Mouse (Mus musculus) heart, embryonic 16.5 days (tissue): Measurements from ENCODE around the gene Taf4. TPM values are rescaled to one million over a fixed set of nuclear protein-coding genes. Genes with fewer than 3 reads are reported as not detected.

ENCODE experiments used
- ATAC-seq: fragments of 200-750 bp; cut with Nextera tagmentation; replicated peaks from 2 replicates; pipeline ENCODE4 v1.8.0; 2017; ENCODE audit warnings: moderate number of reproducible peaks; ENCODE audit not compliant: insufficient read depth, low FRiP score; ENCODE audit errors: extremely low read depth
- H3K27ac ChIP-seq: fragments of 300-500 bp; sonication (generic); 2 replicates; pipeline ENCODE4 v1.5.1; 2014; ENCODE audit warnings: mild to moderate bottlenecking, low read length, control low read depth, moderate library complexity
- H3K27me3 ChIP-seq: fragments of 300-500 bp; sonication (generic); 2 replicates; pipeline ENCODE4 v1.6.1; 2014; ENCODE audit warnings: low read length, mixed read lengths; ENCODE audit not compliant: control insufficient read depth, insufficient read depth
- H3K36me3 ChIP-seq: fragments of 300-500 bp; sonication (generic); 2 replicates; pipeline ENCODE4 v1.6.1; 2014; ENCODE audit not compliant: control insufficient read depth, insufficient read depth
- H3K4me1 ChIP-seq: fragments of 300-500 bp; sonication (generic); 2 replicates; pipeline ENCODE4 v1.6.1; 2014; ENCODE audit warnings: low read length, mixed read lengths; ENCODE audit not compliant: control insufficient read depth, insufficient read depth
- H3K4me2 ChIP-seq: fragments of 300-500 bp; sonication (generic); 2 replicates; pipeline ENCODE4 v1.6.1; 2014; ENCODE audit warnings: low read depth, mild to moderate bottlenecking, control low read depth, low read length
- H3K4me3 ChIP-seq: fragments of 300-500 bp; sonication (generic); 2 replicates; pipeline ENCODE4 v1.5.1; 2014; ENCODE audit warnings: mild to moderate bottlenecking, control low read depth, low read length
- H3K9ac ChIP-seq: fragments of 300-500 bp; sonication (generic); 2 replicates; pipeline ENCODE4 v1.6.1; 2014; ENCODE audit warnings: low read length, control low read depth
- H3K9me3 ChIP-seq: fragments of 300-500 bp; sonication (generic); replicated peaks from 2 replicates; pipeline ENCODE4 v1.6.1; 2016; ENCODE audit warnings: low read length; ENCODE audit not compliant: control insufficient read depth
- WGBS: fragments of 180-500 bp; shearing (Covaris S2); extraction: QIAGEN DNeasy Blood & Tissue Kit; methylation state at CpG from one replicate; pipeline ENCODE4 v1.1.7; 2014; 5-methylcytosine and 5-hydroxymethylcytosine counted together
- polyA plus RNA-seq: library from polyadenylated mRNA; unstranded; fragments of >200 nt; fragmentation: Nextera tagmentation; extraction: Ambion mirVana; gene quantifications from 2 replicates; pipeline ENCODE4 v1.2.1, GENCODE M21; 2015

The Taf4 gene
- polyA plus RNA-seq, 1 experiment from 2014 or later: 2.1 TPM

- H3K4me3 ChIP-seq: no peak overlapping the region
Measured at GRCm38 (mm10) chr2:180017632-180018031, 41.2 kb upstream of the Taf4 start.

GRCm38 (mm10) chr2:180013686-180014085 lies 37.2 kb upstream of the Taf4 start:
- Histone ChIP-seq H3K4me3 (no peak overlapping the region), H3K4me2 (no peak overlapping the region), H3K27ac (no peak overlapping the region), H3K27me3 (no peaks in the 10 kb centered on the region), H3K4me1 (no peaks in the 10 kb centered on the region), H3K36me3 (no peaks in the 10 kb centered on the region), H3K9me3 (peaks cover 3% of the 10 kb centered on the region; the same call in 1 of the 2 replicates), H3K9ac (no peak overlapping the region)
- ATAC-seq: no peak
- 88% methylated on average over 7 of the region's 7 CpGs for WGBS

More at GRCm38 (mm10) chr2:180017632-180018031, 41.2 kb upstream of the Taf4 start:
- no peak overlapping the region for H3K9ac ChIP-seq
- H3K27ac ChIP-seq: no peak overlapping the region
- H3K4me1 ChIP-seq: peaks cover 1% of the 10 kb centered on the region; the same call in 1 of the 2 replicates
- no peaks in the 10 kb centered on the region for H3K36me3 ChIP-seq
- H3K4me2 ChIP-seq: no peak overlapping the region
- ATAC-seq: no peak
- 61% methylated on average over 4 of the region's 4 CpGs for WGBS
- no peaks in the 10 kb centered on the region for H3K27me3 ChIP-seq
- H3K9me3 ChIP-seq: no peaks in the 10 kb centered on the region

DNA sequence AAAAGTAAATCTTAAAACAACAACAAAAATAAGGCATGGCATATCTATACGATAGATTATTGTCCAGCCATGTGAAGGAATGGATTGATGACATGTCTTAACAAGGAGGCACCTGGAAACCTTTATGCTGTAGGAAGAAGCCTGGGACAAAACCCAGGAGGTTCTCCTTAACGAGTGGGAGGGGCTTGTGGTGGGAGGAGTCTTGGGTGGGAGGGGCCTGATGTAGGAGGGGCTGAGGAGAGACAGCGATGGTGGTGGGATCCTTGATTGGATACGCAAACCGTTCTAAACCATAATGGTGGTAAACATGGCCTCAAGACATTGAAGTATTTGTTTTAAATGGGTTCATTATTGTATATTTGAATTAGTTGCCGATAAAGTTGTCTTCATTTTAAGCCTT lies 34.9 kb upstream of the Taf4 start:
- Histone ChIP-seq H3K4me2 (no peak overlapping the region), H3K36me3 (no peaks in the 10 kb centered on the region), H3K27me3 (no peaks in the 10 kb centered on the region), H3K4me3 (no peak overlapping the region), H3K9me3 (peaks cover 3% of the 10 kb centered on the region; the same call in 1 of the 2 replicates), H3K9ac (no peak overlapping the region), H3K4me1 (no peaks in the 10 kb centered on the region), H3K27ac (no peak overlapping the region)
- no peak for ATAC-seq
- WGBS: 84% methylated on average over 6 of the region's 6 CpGs

DNA sequence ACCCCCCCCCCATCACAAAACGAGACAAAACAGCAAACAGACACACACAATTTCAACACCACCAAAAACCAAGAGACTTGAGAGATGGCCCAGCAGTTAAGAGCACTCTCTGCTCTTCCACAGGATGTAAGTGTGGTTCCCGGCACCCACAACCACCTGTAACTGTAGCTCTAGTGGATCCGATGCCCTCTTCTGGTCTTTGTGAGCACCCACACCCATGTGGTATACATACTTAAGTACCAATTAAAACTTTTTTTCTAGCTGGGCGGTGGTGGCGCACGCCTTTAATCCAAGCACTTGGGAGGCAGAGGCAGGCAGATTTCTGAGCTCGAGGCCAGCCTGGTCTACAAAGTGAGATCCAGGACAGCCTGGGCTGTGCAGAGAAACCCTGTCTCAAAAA lies 34.2 kb upstream of the Taf4 start:
- Histone ChIP-seq H3K36me3 (no peaks in the 10 kb centered on the region), H3K9me3 (peaks cover 3% of the 10 kb centered on the region; the same call in 1 of the 2 replicates), H3K27me3 (no peaks in the 10 kb centered on the region), H3K4me1 (no peaks in the 10 kb centered on the region), H3K4me3 (no peak overlapping the region), H3K27ac (no peak overlapping the region), H3K9ac (no peak overlapping the region), H3K4me2 (no peak overlapping the region)
- ATAC-seq: no peak
- WGBS: 87% methylated on average over 7 of the region's 7 CpGs

- Histone ChIP-seq H3K9me3 (peaks cover 3% of the 10 kb centered on the region; the same call in 1 of the 2 replicates), H3K4me2 (no peak overlapping the region), H3K4me1 (no peaks in the 10 kb centered on the region), H3K27me3 (no peaks in the 10 kb centered on the region), H3K27ac (no peak overlapping the region), H3K36me3 (no peaks in the 10 kb centered on the region), H3K4me3 (no peak overlapping the region), H3K9ac (no peak overlapping the region)
- no peak for ATAC-seq
- 30% methylated on average over 9 of the region's 9 CpGs for WGBS
Measured at GRCm38 (mm10) chr2:180006352-180007017, 30.0 kb upstream of the Taf4 start.

- no peak overlapping the region for H3K4me2 ChIP-seq
- H3K4me1 ChIP-seq: no peaks in the 10 kb centered on the region
- 46% methylated on average over 5 of the region's 5 CpGs for WGBS
- no peaks in the 10 kb centered on the region for H3K36me3 ChIP-seq
- H3K27ac ChIP-seq: no peak overlapping the region
- H3K4me3 ChIP-seq: no peak overlapping the region
- no peak for ATAC-seq
- H3K27me3 ChIP-seq: no peaks in the 10 kb centered on the region
- peaks cover 3% of the 10 kb centered on the region; the same call in 1 of the 2 replicates for H3K9me3 ChIP-seq
- no peak overlapping the region for H3K9ac ChIP-seq
Measured at GRCm38 (mm10) chr2:180005656-180006351, 29.4 kb upstream of the Taf4 start.

DNA sequence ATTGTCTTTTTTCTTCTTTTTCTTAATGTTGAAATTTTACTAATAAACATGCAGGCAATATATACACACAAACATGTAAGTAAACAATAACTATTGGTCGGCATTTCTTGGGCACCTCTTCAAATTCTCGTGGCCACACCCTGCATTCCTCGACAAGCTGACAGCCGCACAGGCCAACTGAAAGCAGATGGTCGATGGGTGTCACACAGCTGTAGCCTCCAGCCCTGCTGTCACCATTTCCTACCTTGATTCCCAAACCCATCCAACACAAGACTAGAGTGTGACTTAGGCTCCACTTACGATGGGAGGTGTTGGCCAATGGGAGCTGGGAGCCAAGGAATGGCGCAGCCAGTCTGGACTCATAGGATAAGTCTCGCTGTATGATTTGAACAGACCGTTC lies 25.2 kb upstream of the Taf4 start:
- WGBS: 82% methylated on average over 9 of the region's 9 CpGs
- no peak overlapping the region for H3K4me3 ChIP-seq
- H3K27me3 ChIP-seq: no peaks in the 10 kb centered on the region
- no peaks in the 10 kb centered on the region for H3K4me1 ChIP-seq
- H3K27ac ChIP-seq: no peak overlapping the region
- H3K9me3 ChIP-seq: no peaks in the 10 kb centered on the region
- H3K9ac ChIP-seq: no peak overlapping the region
- no peak for ATAC-seq
- H3K36me3 ChIP-seq: no peaks in the 10 kb centered on the region
- no peak overlapping the region for H3K4me2 ChIP-seq

DNA sequence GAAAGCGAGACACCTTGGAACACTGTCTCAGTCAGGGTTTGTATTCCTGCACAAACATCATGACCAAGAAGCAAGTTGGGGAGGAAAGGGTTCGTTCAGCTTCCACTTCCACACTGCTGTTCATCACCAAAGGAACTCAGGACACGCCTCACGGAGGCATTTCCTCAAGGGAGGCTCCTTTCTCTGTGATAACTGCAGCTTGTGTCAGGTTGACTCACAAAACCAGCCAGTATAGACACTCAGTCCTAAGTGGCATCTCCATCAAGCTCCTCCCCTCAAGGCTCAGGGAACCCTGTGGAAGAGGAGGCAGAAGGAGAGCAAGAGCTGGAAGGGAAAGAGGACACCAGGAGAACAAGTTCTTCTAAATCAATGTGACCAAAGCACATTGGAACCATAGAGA lies 22.0 kb upstream of the Taf4 start:
- whole genome bisulfite sequencing: 55% methylated on average over 4 of the region's 4 CpGs
- Histone ChIP-seq H3K4me1 (no peaks in the 10 kb centered on the region), H3K27me3 (no peaks in the 10 kb centered on the region), H3K9ac (no peak overlapping the region), H3K4me2 (no peak overlapping the region), H3K4me3 (no peak overlapping the region), H3K36me3 (no peaks in the 10 kb centered on the region), H3K9me3 (no peaks in the 10 kb centered on the region), H3K27ac (no peak overlapping the region)
- no peak for ATAC-seq

DNA sequence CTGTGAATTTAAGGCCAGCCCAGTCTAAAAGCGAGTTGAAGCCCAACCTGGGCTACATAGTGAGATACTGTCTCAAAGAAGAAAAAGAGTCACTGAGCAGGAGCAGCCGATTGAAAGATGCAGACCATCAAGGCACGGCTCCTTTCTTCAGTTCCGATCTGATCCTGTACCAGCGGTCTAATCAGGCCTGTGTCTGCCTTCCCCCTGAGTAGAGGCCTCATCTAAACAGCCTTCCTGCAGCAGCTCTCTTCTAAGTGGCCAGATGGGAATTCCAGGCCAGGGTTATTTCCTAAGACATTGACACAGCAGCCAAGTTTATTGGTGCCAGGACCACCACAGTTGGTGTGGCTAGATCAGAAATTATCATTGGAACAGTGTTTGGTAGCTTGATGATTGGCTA lies 16.6 kb upstream of the Taf4 start:
- H3K4me1 ChIP-seq: peaks cover 6% of the 10 kb centered on the region; the same call in 1 of the 2 replicates
- ATAC-seq: no peak
- WGBS: 77% methylated on average over 5 of the region's 5 CpGs
- H3K4me3 ChIP-seq: no peak overlapping the region
- H3K9me3 ChIP-seq: no peaks in the 10 kb centered on the region
- no peak overlapping the region for H3K9ac ChIP-seq
- no peak overlapping the region for H3K27ac ChIP-seq
- H3K4me2 ChIP-seq: no peak overlapping the region
- H3K36me3 ChIP-seq: no peaks in the 10 kb centered on the region
- no peaks in the 10 kb centered on the region for H3K27me3 ChIP-seq
